Mouse (Mus musculus) layer of hippocampus, postnatal 14 days (tissue): ENCODE results near the gene Spg7. TPM values are rescaled to one million over a fixed set of nuclear protein-coding genes. Genes with fewer than 3 reads are reported as not detected.
"Not testable (repeated sequence)": the region's sequence is repeated elsewhere in the genome, so short reads cannot be mapped to it uniquely, and the experiment has no call there.

ENCODE experiments used
- DNase-seq, 2 experiments: peaks; one replicate each; pipeline ENCODE4 v3.0.0; 2021 to 2022; ENCODE audit warnings: low spot score in 2 of 2, mixed read lengths in 1 of 2
- total RNA-seq, 2 experiments: library from RNA; stranded (reverse); gene quantifications; 2 replicates each; pipeline ENCODE4 v1.2.3; 2021

Spg7 gene
- total RNA-seq, 2 experiments from 2014 or later = 64.7 to 81.9 TPM

DNA sequence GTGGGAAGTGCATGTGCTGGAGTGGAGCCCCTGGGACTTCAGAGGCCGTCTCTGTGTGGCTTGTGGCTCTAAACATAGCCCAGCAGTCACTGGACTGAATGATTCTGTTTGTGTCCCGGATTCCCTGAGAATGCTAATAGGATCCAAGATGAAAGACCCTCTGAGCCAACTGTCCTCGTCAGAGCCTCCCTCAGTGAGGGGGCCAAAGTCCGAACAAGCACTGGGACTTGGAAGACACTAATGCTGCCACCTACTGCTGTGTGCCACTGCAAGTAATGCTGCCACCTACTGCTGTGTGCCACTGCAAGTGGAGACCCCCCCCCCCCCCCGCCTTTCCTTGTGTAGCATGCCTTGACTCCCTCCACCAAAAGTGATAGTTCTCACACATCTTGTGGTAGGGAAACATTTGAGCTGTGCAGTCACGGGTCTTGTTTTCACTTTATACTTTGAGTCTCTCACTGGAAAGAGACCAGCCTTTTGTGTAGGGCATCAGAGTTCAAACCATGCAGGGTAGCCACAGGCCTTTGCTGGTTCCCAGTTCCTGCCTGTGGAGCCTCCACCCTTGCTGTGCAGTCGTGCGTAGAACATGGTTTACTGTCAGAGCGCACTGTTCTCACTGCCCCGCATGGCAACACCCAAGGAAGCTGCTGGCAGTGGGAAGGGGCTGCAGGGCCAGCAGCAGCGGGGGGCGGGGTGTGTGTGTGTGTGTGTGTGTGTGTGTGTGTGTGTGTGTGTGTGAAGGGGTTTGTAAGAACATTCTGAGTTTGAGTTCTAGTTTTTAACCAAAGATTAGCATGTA, 35.2 kb downstream of the Spg7 start:
- peak in 1 of 2 experiments; percentile 67 for DNase-seq

- no peak for DNase-seq
These were observed 37.5 kb downstream of the Spg7 start for GRCm38 (mm10) chr8:123100288-123100687.

DNA sequence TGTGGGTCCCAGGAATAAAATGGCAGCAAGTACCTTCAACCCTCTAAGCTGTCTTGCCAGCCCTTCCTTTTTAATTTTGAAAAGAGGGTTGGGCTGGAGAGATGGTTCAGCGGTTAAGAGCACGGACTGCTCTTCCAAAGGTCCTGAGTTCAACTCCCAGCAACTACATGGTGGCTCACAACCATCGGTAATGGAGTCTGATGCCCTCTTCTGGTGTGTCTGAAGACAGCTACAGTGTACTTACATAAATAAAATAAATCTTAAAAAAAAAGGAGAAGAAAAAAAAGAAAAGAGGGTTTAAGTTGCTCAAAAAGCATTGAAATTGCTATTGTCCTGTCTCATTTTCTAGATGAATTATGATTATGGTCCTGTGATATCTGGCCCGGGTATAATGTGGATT, 38.5 kb downstream of the Spg7 start:
- DNase-seq = no peak

DNA sequence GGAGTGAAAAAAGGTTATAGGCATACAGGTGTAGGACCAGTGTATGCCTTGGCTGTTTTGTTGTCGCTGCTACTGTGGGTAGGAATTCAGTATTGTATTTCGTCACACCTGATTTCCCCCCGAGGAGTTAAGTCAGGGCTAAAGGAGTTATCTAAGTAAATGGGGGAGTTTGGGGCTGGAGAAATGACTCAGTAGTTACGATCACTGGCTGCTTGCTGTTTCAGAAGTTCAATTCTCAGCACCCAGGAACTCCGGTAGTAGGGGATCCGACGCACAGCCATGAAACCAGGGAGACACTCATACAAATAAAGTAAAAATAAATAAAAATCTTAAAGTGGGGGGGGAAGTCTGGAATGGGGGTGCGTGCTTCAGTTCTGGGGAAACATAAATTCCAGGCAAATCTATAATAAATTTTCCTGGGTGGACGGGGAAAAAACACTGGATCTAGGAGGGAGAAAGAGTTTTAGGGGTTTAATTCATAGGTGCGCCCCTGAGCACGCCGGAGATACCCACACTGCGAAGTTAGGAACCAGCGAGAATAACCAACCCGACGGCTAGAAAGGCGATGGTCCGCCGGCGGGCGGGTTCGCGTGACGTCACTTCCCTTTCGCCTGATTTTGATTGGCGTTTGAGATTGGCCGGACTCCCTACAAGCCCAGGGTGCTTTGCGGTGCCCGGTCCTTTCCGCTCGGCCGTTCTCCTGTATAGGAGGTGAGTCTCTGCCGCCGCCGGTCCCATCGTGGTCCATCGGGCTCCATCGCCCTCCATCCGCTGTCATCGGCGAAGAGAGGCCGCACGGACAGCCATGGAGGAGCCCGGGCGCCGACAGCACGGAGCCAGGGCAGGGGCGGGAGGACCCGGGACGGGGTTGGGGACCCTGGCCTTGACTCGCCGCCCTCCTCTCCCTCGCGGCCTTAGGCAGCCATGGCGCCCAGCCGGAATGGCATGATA, 39.3 kb downstream of the Spg7 start, which contains the start of gene Rpl13:
Gene Rpl13, plus strand, starts transcription at position 616 of the 951 bp plus-strand sequence.
- DNase-seq = peak; percentile 97 to 99

DNA sequence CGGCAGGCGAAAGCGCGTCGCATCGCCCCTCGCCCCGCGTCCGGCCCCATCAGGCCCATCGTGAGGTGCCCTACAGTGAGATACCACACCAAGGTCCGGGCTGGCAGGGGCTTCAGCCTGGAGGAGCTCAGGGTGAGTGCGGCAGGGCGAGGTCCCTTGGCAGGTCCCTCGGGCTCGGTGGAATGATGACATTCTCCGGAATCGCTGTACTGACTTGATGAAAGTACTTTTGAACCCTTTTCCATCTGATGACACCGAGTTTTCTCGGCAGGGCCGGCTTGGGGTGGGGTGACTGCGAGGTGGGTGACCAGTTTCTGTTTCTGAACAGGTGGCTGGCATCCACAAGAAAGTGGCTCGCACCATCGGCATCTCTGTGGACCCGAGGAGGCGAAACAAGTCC, 40.1 kb downstream of the Spg7 start:
- not testable (repeated sequence) for DNase-seq

DNA sequence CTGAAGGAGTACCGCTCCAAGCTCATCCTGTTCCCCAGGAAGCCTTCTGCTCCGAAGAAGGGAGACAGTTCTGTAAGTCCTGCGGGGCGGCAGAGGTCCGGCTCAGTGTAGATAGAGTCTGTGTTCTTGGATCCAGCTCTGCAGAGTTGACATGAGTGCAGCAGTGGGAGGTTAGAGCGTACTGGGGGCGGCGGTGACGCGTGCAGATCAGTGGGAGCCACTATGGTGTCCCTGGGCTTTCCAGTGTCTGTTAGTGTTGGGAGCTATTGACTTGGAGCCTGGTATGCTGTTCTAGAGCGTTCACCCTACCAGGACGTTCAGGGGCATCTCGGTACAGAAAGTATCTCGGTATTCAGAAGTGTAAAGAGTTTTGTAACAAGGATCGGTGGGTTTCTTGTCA, 40.5 kb downstream of the Spg7 start:
- DNase-seq = no peak

- no peak for DNase-seq
These were observed 41.5 kb downstream of the Spg7 start for GRCm38 (mm10) chr8:123104046-123104767.

DNA sequence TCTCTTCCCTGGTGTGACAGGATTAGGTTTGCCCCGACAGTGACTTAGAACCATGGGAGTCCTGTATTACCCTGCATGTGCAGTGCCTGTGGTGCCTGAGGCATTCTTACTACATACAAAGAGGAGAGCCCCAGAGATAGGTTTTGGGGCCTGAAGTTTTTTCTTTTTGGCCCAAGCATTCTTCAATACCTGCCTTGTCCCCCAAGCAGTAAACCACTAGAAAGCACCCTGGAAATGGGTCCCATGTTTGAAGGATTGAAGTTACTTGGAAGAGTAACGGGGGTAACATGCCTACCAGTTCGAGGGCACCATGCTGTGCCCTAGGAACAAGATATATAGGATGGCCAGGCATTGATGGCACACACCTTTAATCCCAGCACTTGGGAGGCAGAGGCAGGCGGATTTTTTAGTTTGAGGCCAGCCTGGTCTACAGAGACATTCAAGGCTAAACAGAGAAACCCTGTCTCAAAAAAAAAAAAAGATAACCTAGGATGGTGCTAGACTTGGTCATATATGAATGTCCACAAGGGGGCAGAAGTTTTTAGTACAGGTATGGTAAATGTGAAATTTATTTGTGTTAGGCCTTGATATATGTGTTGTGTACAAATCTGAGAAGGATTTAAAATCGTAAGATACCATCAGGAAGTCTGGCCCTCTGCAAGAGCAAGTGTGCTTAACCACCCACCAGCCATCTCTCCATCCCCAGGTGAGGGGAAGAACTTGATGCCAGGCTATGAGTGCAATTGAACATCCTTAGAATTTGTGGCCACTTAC, 43.0 kb downstream of the Spg7 start:
- peak in 1 of 2 experiments; percentile 40 for DNase-seq

GRCm38 (mm10) chr8:123106531-123106930, 43.8 kb downstream of the Spg7 start:
- no peak for DNase-seq

GRCm38 (mm10) chr8:123108010-123108409, 45.3 kb downstream of the Spg7 start:
- DNase-seq = no peak

DNA sequence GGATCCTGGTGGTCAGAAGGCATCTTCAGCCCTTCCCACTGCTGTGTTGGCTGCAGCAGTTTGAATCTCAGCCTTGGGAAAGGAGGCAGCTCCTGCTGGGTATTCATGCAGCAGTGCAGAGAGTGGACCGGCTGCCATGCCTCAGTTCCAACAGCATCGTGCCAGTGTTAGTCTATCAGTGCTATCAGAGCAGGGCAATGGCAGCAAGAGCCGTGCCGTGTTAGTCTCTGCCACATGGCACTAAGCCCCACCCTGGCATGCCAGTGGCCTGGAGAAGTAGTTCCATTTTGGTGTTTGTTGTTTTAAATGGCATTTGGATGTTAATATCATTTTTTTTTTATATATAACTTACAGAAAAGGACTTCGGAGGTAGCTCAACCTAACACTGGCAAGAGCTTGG, 46.2 kb downstream of the Spg7 start:
- DNase-seq = no peak

DNA sequence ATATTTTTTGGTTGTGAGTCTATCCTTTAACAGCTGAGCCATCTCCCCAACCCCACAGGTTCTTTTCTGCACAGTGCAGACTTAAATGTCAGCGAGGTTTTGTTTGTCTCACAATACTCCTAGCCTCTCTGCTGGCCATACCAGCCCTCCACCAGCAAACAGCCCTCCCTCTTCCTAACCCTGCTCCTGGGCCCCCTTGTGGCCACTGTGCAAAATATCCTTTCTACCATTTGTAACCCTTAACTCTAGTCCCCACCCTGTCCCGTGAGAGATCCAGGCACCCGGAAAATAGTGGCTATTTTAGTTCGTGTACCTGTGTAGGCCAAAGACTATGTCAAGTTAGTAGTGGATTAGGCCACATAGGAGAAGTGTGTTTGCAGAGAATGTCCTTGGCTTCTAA, 47.9 kb downstream of the Spg7 start:
- no peak for DNase-seq

DNA sequence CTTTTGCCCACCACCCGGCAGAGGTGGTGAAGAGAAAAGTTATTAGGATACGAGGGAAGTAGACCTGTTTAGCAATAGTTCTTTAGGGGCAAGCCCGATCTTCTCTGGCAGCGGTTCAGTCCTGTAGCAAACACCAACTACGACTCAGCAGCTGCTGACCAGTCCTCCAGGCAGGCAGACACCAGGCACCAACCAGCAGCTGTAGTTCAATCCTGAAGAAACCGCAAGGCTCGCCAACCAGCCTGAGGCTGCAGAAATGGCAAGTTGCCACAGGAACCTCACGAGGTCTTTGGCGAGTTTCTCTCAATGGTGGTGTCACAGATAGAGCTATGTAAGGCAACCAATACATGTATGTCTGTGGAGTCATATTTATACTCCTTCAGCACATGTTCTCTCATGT, 50.1 kb downstream of the Spg7 start:
- DNase-seq = no peak

DNA sequence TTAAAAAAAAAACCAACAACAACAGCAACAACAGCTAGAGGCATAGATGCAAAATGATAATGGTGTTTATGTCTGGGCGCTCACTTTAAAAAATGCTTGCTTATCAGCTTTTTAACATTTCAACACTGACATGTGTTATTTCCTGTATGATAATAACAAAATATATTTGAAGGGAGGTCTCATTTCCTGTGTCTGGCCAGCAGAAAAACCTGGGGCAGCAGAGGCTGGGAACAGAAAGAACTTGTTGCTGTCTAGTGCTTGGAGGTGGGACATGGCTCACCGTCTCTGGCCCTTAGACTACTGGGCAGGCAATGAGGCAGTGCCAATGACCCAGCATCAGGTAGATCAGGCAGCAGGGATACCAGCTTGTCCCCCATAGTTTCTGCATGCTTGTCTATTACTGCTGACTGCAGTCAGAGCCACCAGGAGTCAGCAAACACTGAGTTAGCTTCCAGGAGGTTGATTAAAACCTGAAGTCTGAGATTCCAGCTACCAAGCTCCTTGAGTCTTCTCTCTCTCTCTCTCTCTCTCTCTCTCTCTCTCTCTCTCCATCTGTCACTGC, 51.2 kb downstream of the Spg7 start:
- DNase-seq = no peak

DNA sequence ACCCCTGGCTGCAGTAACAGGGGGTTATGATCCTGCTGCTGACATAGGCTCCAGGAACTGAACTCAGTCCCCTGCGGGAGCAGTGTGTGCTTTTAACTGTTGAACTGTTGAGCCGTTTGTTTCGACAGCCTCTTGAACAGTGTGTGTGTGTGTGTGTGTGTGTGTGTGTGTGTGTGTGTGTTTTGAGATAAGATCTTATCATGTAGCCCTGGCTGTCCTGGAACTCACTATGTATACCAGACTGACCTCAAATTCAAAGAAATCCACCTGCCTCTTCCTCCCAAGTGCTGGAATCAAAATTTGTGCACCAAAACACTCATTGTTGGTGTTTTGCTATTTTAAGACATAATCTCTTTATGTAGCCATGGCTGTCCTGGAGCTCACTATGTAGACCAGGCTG, 51.9 kb downstream of the Spg7 start:
- no peak for DNase-seq

DNA sequence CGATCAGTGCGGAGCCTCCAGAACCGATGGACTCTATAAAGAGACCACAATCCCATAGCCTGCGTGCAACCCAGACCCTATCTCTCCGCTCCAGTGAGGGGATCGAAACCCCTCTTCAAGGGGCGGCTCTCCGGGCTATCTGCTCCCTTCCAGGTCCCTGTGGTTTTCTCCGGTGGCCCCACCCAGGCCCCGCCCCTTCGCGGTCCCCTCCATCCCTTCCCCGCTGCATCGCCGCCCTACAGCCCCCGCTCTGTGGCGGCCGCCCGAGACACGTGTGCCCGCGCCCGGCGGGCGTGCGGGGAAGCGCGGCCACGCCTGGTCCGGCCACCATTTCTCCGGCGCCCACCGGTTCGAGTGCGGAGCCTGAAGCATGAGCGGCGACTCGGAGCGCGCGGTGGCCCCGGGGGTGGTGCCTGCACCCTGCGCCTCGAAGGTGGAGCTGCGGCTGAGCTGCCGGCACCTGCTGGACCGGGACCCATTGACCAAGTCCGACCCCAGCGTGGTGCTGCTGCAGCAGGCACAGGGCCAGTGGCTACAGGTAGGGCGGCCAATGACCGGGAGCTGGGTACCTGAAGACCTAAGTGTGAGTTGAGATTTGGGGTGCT, 54.5 kb downstream of the Spg7 start, which contains the start of gene Cpne7:
Gene Cpne7, plus strand, starts transcription at position 248 of the 605 bp plus-strand sequence.
- DNase-seq = no peak

DNA sequence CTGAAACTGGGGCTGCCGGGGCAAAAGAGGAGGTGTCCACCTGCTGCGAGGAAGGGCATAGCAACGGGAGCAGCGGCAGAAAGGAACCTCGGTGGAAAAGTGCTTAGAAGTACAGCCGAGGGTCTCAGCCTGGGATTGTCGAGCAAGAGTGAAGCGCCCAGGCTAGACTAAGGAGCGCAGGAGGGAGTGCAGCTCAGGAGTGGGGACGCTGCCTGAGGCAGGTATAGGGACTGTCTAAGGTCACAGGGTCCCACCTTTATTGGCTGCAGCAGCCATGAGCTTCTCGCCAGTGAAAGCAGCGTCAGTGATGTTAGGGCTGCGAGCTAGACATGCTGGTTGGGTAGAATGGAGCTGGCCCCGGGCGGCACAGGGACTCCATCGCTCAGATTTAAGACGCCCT, 55.0 kb downstream of the Spg7 start:
- DNase-seq = no peak

DNA sequence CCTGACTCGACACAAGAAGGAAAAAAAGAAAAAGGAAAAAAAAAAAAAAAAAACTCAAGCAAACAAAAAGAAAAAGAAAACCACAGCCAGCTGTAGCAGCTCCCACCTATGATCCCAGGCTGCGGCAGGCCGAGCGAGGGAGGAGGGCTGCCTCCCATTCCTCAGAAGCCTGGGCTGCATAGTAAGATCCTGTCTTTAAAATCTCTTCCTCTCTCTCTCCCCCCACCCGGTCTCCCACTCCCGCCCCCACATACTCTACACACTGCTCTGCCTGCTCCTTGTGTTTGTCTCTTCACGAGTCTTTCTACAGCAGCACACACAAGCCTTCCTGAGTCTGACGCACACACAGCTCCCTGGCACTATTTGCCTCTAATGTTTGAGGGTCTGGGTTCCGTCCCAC, 59.3 kb downstream of the Spg7 start:
- DNase-seq = no peak

DNA sequence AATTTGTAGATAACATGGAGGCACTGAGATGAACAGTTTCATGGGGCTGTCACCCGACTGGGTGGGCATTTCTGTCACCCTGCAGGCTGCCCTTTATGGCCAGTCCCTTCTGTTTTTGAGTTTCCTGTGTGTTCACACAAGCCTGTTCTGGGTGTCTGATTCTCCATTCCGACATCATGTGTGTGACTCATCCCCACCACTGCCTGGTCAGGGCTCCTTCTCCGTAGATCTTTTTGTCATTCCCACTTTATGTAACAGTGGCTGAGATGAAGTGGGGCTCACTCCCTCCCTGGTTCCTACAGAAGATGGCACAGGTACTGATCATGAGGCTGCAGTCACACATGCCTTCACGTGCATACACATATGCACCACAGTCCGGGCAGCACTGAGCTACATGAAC, 59.9 kb downstream of the Spg7 start:
- no peak for DNase-seq
